Mouse (Mus musculus): ENCODE results near the gene Zc3h7b. TPM values are rescaled to one million over a fixed set of nuclear protein-coding genes. Genes with fewer than 3 reads are reported as not detected.

Zc3h7b gene
- polyA plus RNA-seq, 1 experiment from 2014 or later, result 42.0 TPM

- Histone ChIP-seq H3K36me3 (peaks cover 47% of the 10 kb centered on the region), H3K27ac (no peak overlapping the region), H3K9ac (replicated peaks) (no peak overlapping the region), H3K9me3 (no peaks in the 10 kb centered on the region), H3K4me1 (replicated peaks) (no peaks in the 10 kb centered on the region), H3K27me3 (no peaks in the 10 kb centered on the region), H3K4me2 (no peak overlapping the region), H3K4me3 (replicated peaks) (no peak overlapping the region)
- WGBS, result 94% methylated on average over 5 of the region's 5 CpGs
- ATAC-seq (ENCODE audit: insufficient number of reproducible peaks, insufficient read depth, low FRiP score, low TSS enrichment, low read depth), result no peak
These were observed 21.6 kb downstream of the Zc3h7b start for GRCm38 (mm10) chr15:81766439-81766838.

- 57% methylated on average over 13 of the region's 13 CpGs for WGBS
- Histone ChIP-seq H3K9ac (replicated peaks) (no peak overlapping the region), H3K4me1 (replicated peaks) (peaks cover 3% of the 10 kb centered on the region; the same call in 1 of the 2 replicates), H3K4me2 (no peak overlapping the region), H3K27ac (no peak overlapping the region), H3K9me3 (no peaks in the 10 kb centered on the region), H3K36me3 (peaks cover 61% of the 10 kb centered on the region), H3K27me3 (no peaks in the 10 kb centered on the region), H3K4me3 (replicated peaks) (no peak overlapping the region)
- ATAC-seq (ENCODE audit: insufficient number of reproducible peaks, insufficient read depth, low FRiP score, low TSS enrichment, low read depth), result no peak
These were observed 24.2 kb downstream of the Zc3h7b start for GRCm38 (mm10) chr15:81769037-81769436.

- no peaks in the 10 kb centered on the region for H3K9me3 ChIP-seq
- H3K4me3 ChIP-seq (replicated peaks), result no peak overlapping the region
- H3K4me2 ChIP-seq, result no peak overlapping the region
- H3K27ac ChIP-seq, result peak overlapping the region; percentile 50
- 58% methylated on average over 20 of the region's 20 CpGs for WGBS
- H3K36me3 ChIP-seq, result peaks cover 94% of the 10 kb centered on the region
- peaks cover 3% of the 10 kb centered on the region; the same call in 1 of the 2 replicates for H3K4me1 ChIP-seq (replicated peaks)
- no peak for ATAC-seq (ENCODE audit: insufficient number of reproducible peaks, insufficient read depth, low FRiP score, low TSS enrichment, low read depth)
- H3K9ac ChIP-seq (replicated peaks), result no peak overlapping the region
- H3K27me3 ChIP-seq, result no peaks in the 10 kb centered on the region
These were observed 27.7 kb downstream of the Zc3h7b start for GRCm38 (mm10) chr15:81772431-81773120.

GRCm38 (mm10) chr15:81774505-81775171 is 29.8 kb downstream of the Zc3h7b start:
- H3K27me3 ChIP-seq, result no peaks in the 10 kb centered on the region
- 88% methylated on average over 15 of the region's 15 CpGs for WGBS
- peaks cover 3% of the 10 kb centered on the region; the same call in 1 of the 2 replicates for H3K4me1 ChIP-seq (replicated peaks)
- no peak overlapping the region for H3K4me2 ChIP-seq
- no peak overlapping the region for H3K9ac ChIP-seq (replicated peaks)
- no peak for ATAC-seq (ENCODE audit: insufficient number of reproducible peaks, insufficient read depth, low FRiP score, low TSS enrichment, low read depth)
- H3K9me3 ChIP-seq, result no peaks in the 10 kb centered on the region
- H3K36me3 ChIP-seq, result peaks cover 94% of the 10 kb centered on the region
- H3K27ac ChIP-seq, result no peak overlapping the region
- no peak overlapping the region for H3K4me3 ChIP-seq (replicated peaks)

GRCm38 (mm10) chr15:81776631-81777422 is 32.0 kb downstream of the Zc3h7b start:
- Histone ChIP-seq H3K4me2 (no peak overlapping the region), H3K27me3 (no peaks in the 10 kb centered on the region), H3K36me3 (peaks cover 100% of the 10 kb centered on the region), H3K4me1 (replicated peaks) (peaks cover 3% of the 10 kb centered on the region; the same call in 1 of the 2 replicates), H3K27ac (no peak overlapping the region), H3K4me3 (replicated peaks) (no peak overlapping the region), H3K9ac (replicated peaks) (no peak overlapping the region), H3K9me3 (no peaks in the 10 kb centered on the region)
- 89% methylated on average over 11 of the region's 11 CpGs for WGBS
- no peak for ATAC-seq (ENCODE audit: insufficient number of reproducible peaks, insufficient read depth, low FRiP score, low TSS enrichment, low read depth)

GRCm38 (mm10) chr15:81781816-81782215 is 37.0 kb downstream of the Zc3h7b start:
- H3K4me1 ChIP-seq (replicated peaks), result no peaks in the 10 kb centered on the region
- H3K36me3 ChIP-seq, result peaks cover 99% of the 10 kb centered on the region
- 89% methylated on average over 7 of the region's 7 CpGs for WGBS
- H3K9ac ChIP-seq (replicated peaks), result no peak overlapping the region
- no peak for ATAC-seq (ENCODE audit: insufficient number of reproducible peaks, insufficient read depth, low FRiP score, low TSS enrichment, low read depth)
- no peaks in the 10 kb centered on the region for H3K9me3 ChIP-seq
- no peak overlapping the region for H3K4me3 ChIP-seq (replicated peaks)
- H3K27ac ChIP-seq, result no peak overlapping the region
- no peak overlapping the region for H3K4me2 ChIP-seq
- no peaks in the 10 kb centered on the region for H3K27me3 ChIP-seq

- Histone ChIP-seq H3K9ac (replicated peaks) (peak overlapping the region; percentile 34; the same call in 1 of the 2 replicates), H3K27me3 (no peaks in the 10 kb centered on the region), H3K4me3 (replicated peaks) (no peak overlapping the region), H3K4me1 (replicated peaks) (no peaks in the 10 kb centered on the region), H3K27ac (no peak overlapping the region), H3K9me3 (no peaks in the 10 kb centered on the region), H3K4me2 (no peak overlapping the region), H3K36me3 (peaks cover 98% of the 10 kb centered on the region)
- 60% methylated on average over 5 of the region's 5 CpGs for WGBS
- ATAC-seq (ENCODE audit: insufficient number of reproducible peaks, insufficient read depth, low FRiP score, low TSS enrichment, low read depth), result no peak
These were observed 39.9 kb downstream of the Zc3h7b start for GRCm38 (mm10) chr15:81784762-81785161.

- Histone ChIP-seq H3K36me3 (peaks cover 98% of the 10 kb centered on the region), H3K4me1 (replicated peaks) (no peaks in the 10 kb centered on the region), H3K27me3 (no peaks in the 10 kb centered on the region), H3K4me2 (no peak overlapping the region), H3K4me3 (replicated peaks) (no peak overlapping the region), H3K9ac (replicated peaks) (no peak overlapping the region), H3K9me3 (no peaks in the 10 kb centered on the region), H3K27ac (no peak overlapping the region)
- ATAC-seq (ENCODE audit: insufficient number of reproducible peaks, insufficient read depth, low FRiP score, low TSS enrichment, low read depth), result no peak
- 98% methylated on average over 8 of the region's 8 CpGs for WGBS
These were observed 40.8 kb downstream of the Zc3h7b start for GRCm38 (mm10) chr15:81785701-81786100.

- Histone ChIP-seq H3K27me3 (no peaks in the 10 kb centered on the region), H3K36me3 (peaks cover 98% of the 10 kb centered on the region), H3K4me1 (replicated peaks) (no peaks in the 10 kb centered on the region), H3K27ac (no peak overlapping the region), H3K9ac (replicated peaks) (no peak overlapping the region), H3K9me3 (no peaks in the 10 kb centered on the region), H3K4me2 (no peak overlapping the region), H3K4me3 (replicated peaks) (no peak overlapping the region)
- WGBS, result 95% methylated on average over 13 of the region's 13 CpGs
- ATAC-seq (ENCODE audit: insufficient number of reproducible peaks, insufficient read depth, low FRiP score, low TSS enrichment, low read depth), result no peak
These were observed 42.7 kb downstream of the Zc3h7b start for GRCm38 (mm10) chr15:81787525-81787924.

- H3K9me3 ChIP-seq, result no peaks in the 10 kb centered on the region
- no peaks in the 10 kb centered on the region for H3K27me3 ChIP-seq
- ATAC-seq (ENCODE audit: insufficient number of reproducible peaks, insufficient read depth, low FRiP score, low TSS enrichment, low read depth), result no peak
- no peaks in the 10 kb centered on the region for H3K4me1 ChIP-seq (replicated peaks)
- H3K9ac ChIP-seq (replicated peaks), result no peak overlapping the region
- no peak overlapping the region for H3K4me3 ChIP-seq (replicated peaks)
- WGBS, result 88% methylated on average over 9 of the region's 9 CpGs
- peaks cover 89% of the 10 kb centered on the region for H3K36me3 ChIP-seq
- no peak overlapping the region for H3K4me2 ChIP-seq
- H3K27ac ChIP-seq, result no peak overlapping the region
These were observed 47.6 kb downstream of the Zc3h7b start for GRCm38 (mm10) chr15:81792444-81792843.

GRCm38 (mm10) chr15:81796228-81796627 is 51.4 kb downstream of the Zc3h7b start:
- Histone ChIP-seq H3K27ac (no peak overlapping the region), H3K36me3 (peaks cover 57% of the 10 kb centered on the region), H3K9ac (replicated peaks) (no peak overlapping the region), H3K4me1 (replicated peaks) (no peaks in the 10 kb centered on the region), H3K9me3 (no peaks in the 10 kb centered on the region), H3K4me3 (replicated peaks) (no peak overlapping the region), H3K27me3 (no peaks in the 10 kb centered on the region), H3K4me2 (no peak overlapping the region)
- WGBS, result 86% methylated on average over 3 of the region's 3 CpGs
- ATAC-seq (ENCODE audit: insufficient number of reproducible peaks, insufficient read depth, low FRiP score, low TSS enrichment, low read depth), result no peak

Measured in limb, embryonic 12.5 days (tissue).